8 mouse cellular contexts compared by ENCODE assay signal in genomic region chr7:49923376-49923775, GRCm38 (mm10). TPM values are rescaled to one million over a fixed set of nuclear protein-coding genes. Genes with fewer than 3 reads are reported as not detected.
DNase-seq lines count a peak whose midpoint lies in the region; ATAC-seq and TF ChIP-seq lines count a peak whose summit lies in the region.

No protein-coding gene starts in this region.

- peak; percentile 100 for TF ChIP-seq CTCF in brain, embryonic 14.5 days (IDR thresholded peaks at IDR 0.05; ENCODE audit: borderline replicate concordance, extremely low read depth, insufficient read depth, insufficient read length)

- peak overlapping the region; percentile 26; the same call in 1 of the 2 replicates for H3K4me3 ChIP-seq in forebrain, embryonic 10.5 days
- no peak overlapping the region for H3K4me3 ChIP-seq in heart, embryonic 15.5 days
- no peak overlapping the region for H3K4me3 ChIP-seq in liver, embryonic 13.5 days (replicated peaks)
- no peak overlapping the region for H3K4me3 ChIP-seq in neural tube, embryonic 11.5 days (ENCODE audit: low read depth, low read length)
- H3K4me3 ChIP-seq in stomach, embryonic 16.5 days (replicated peaks; ENCODE audit: low read length): no peak overlapping the region

- H3K9me3 ChIP-seq in forebrain, embryonic 10.5 days: peaks cover 8% of the 10 kb centered on the region; the same call in 1 of the 2 replicates
- no peaks in the 10 kb centered on the region for H3K9me3 ChIP-seq in heart, embryonic 15.5 days (replicated peaks)
- H3K9me3 ChIP-seq in liver, embryonic 13.5 days (replicated peaks): no peaks in the 10 kb centered on the region
- no peaks in the 10 kb centered on the region for H3K9me3 ChIP-seq in neural tube, embryonic 11.5 days (ENCODE audit: control insufficient read depth, low read length)
- H3K9me3 ChIP-seq in stomach, embryonic 16.5 days (replicated peaks; ENCODE audit: control insufficient read depth, low read length): no peaks in the 10 kb centered on the region; the same call in 1 of the 2 replicates

- no peaks in the 10 kb centered on the region for H3K36me3 ChIP-seq in forebrain, embryonic 10.5 days (replicated peaks)
- H3K36me3 ChIP-seq in heart, embryonic 15.5 days: no peaks in the 10 kb centered on the region
- H3K36me3 ChIP-seq in liver, embryonic 13.5 days: no peaks in the 10 kb centered on the region
- no peaks in the 10 kb centered on the region for H3K36me3 ChIP-seq in neural tube, embryonic 11.5 days (ENCODE audit: control insufficient read depth, insufficient read depth, low read length)
- H3K36me3 ChIP-seq in stomach, embryonic 16.5 days (ENCODE audit: control insufficient read depth, insufficient read depth, low read length): no peaks in the 10 kb centered on the region

- under 1% methylated on average over 13 of the region's 13 CpGs for WGBS in forebrain, embryonic 10.5 days
- under 1% methylated on average over 13 of the region's 13 CpGs for WGBS in heart, embryonic 15.5 days
- WGBS in liver, embryonic 13.5 days (ENCODE audit: insufficient replicate concordance): under 1% methylated on average over 13 of the region's 13 CpGs
- under 1% methylated on average over 13 of the region's 13 CpGs for WGBS in neural tube, embryonic 11.5 days
- under 1% methylated on average over 13 of the region's 13 CpGs for WGBS in stomach, embryonic 16.5 days

- no peak for ATAC-seq in heart, embryonic 15.5 days (replicated peaks; ENCODE audit: insufficient number of reproducible peaks, insufficient read depth, low FRiP score, low read depth)
- no peak for ATAC-seq in liver, embryonic 13.5 days (ENCODE audit: low read depth)
- peak; percentile 80 for ATAC-seq in neural tube, embryonic 11.5 days (ENCODE audit: insufficient read depth, low FRiP score, low TSS enrichment)
- peak; percentile 58; the same call in 1 of the 2 replicates for ATAC-seq in stomach, embryonic 16.5 days (ENCODE audit: insufficient read depth, low FRiP score)

- H3K9ac ChIP-seq in heart, embryonic 15.5 days: no peak overlapping the region
- H3K9ac ChIP-seq in liver, embryonic 13.5 days: no peak overlapping the region
- no peak overlapping the region for H3K9ac ChIP-seq in neural tube, embryonic 11.5 days (ENCODE audit: low read length)
- H3K9ac ChIP-seq in stomach, embryonic 16.5 days (ENCODE audit: low read length): no peak overlapping the region

- peaks cover 93% of the 10 kb centered on the region for H3K27me3 ChIP-seq in forebrain, embryonic 10.5 days (ENCODE audit: poor library complexity, severe bottlenecking)
- H3K27me3 ChIP-seq in heart, embryonic 15.5 days: peaks cover 14% of the 10 kb centered on the region
- no peaks in the 10 kb centered on the region for H3K27me3 ChIP-seq in liver, embryonic 13.5 days
- peaks cover 3% of the 10 kb centered on the region for H3K27me3 ChIP-seq in neural tube, embryonic 11.5 days (ENCODE audit: control insufficient read depth, insufficient read depth, low read length)
- H3K27me3 ChIP-seq in stomach, embryonic 16.5 days (ENCODE audit: control insufficient read depth, insufficient read depth, low read length): no peaks in the 10 kb centered on the region

- H3K4me2 ChIP-seq in heart, embryonic 15.5 days: peak overlapping the region; percentile 28; the same call in 1 of the 2 replicates
- H3K4me2 ChIP-seq in liver, embryonic 13.5 days: 0 out of 2 replicates have a peak overlapping the region, but pooled peaks have one; percentile 4
- H3K4me2 ChIP-seq in neural tube, embryonic 11.5 days (ENCODE audit: low read depth): no peak overlapping the region
- peak overlapping the region; percentile 40 for H3K4me2 ChIP-seq in stomach, embryonic 16.5 days (ENCODE audit: low read depth, low read length)

- DNase-seq in CD4-positive helper T cell, adult 2 months (ENCODE audit: low read depth, low spot score): peak; percentile 65
- DNase-seq in brain, embryonic 14.5 days (ENCODE audit: low read depth): peak; percentile 95
- peak; percentile 84 for DNase-seq in forebrain, embryonic 10.5 days (ENCODE audit: extremely low spot score, low spot score)
- DNase-seq in kidney, postnatal 25 days: peak; percentile 71 to 72
- peak; percentile 24 for DNase-seq in liver, embryonic 13.5 days
- DNase-seq in neural tube, embryonic 11.5 days (ENCODE audit: low spot score): peak; percentile 82

- H3K4me1 ChIP-seq in forebrain, embryonic 10.5 days: peaks cover 11% of the 10 kb centered on the region
- 0 out of 2 replicates have a peak, but pooled peaks cover 4% of the 10 kb centered on the region for H3K4me1 ChIP-seq in heart, embryonic 15.5 days (replicated peaks)
- no peaks in the 10 kb centered on the region for H3K4me1 ChIP-seq in liver, embryonic 13.5 days (replicated peaks)
- H3K4me1 ChIP-seq in neural tube, embryonic 11.5 days (ENCODE audit: control insufficient read depth, insufficient read depth, low read length): no peaks in the 10 kb centered on the region
- no peaks in the 10 kb centered on the region for H3K4me1 ChIP-seq in stomach, embryonic 16.5 days (ENCODE audit: control insufficient read depth, insufficient read depth, low read length)

- peak overlapping the region; percentile 67; the same call in 1 of the 2 replicates for H3K27ac ChIP-seq in forebrain, embryonic 10.5 days
- no peak overlapping the region for H3K27ac ChIP-seq in heart, embryonic 15.5 days
- no peak overlapping the region for H3K27ac ChIP-seq in liver, embryonic 13.5 days
- no peak overlapping the region; the same call in 1 of the 2 replicates for H3K27ac ChIP-seq in neural tube, embryonic 11.5 days (ENCODE audit: low read depth, low read length)
- no peak overlapping the region for H3K27ac ChIP-seq in stomach, embryonic 16.5 days (ENCODE audit: low read length)

- no peak for TF ChIP-seq POLR2A in brain, embryonic 14.5 days (IDR thresholded peaks at IDR 0.05; ENCODE audit: borderline replicate concordance, extremely low read depth, insufficient read depth, insufficient read length, poor library complexity, severe bottlenecking)

RNA-seq across cellular contexts. Expression of gene Slc6a5, which starts 13.4 kb away (rescaled TPM):
- 2.2 and 10.4 TPM in 2 replicates for polyA plus RNA-seq in brain, embryonic 14.5 days (2012; rRNA removed)
- not detected in 2 replicates for polyA plus RNA-seq in forebrain, embryonic 10.5 days (2016; fragmentation: Nextera tagmentation; extraction: Ambion mirVana)
- polyA plus RNA-seq in heart, embryonic 15.5 days (2015; fragmentation: Nextera tagmentation; extraction: Ambion mirVana): 0.04 TPM in 1 of 2 replicates, not detected in the other
- not detected in 2 replicates for polyA plus RNA-seq in liver, embryonic 13.5 days (2015; fragmentation: Nextera tagmentation; extraction: Ambion mirVana)
- polyA plus RNA-seq in neural tube, embryonic 11.5 days (2014; fragmentation: Nextera tagmentation; extraction: Ambion mirVana): 3.7 and 4.4 TPM in 2 replicates
- polyA plus RNA-seq in stomach, embryonic 16.5 days (2015; fragmentation: Nextera tagmentation; extraction: Ambion mirVana): 0.05 TPM in 1 of 2 replicates, not detected in the other

RNA-seq across cellular contexts. Expression of gene Nell1, which starts 51.3 kb away (rescaled TPM):
- polyA plus RNA-seq in brain, embryonic 14.5 days (2012; rRNA removed): 9.5 and 16.9 TPM in 2 replicates
- 0.11 and 0.35 TPM in 2 replicates for polyA plus RNA-seq in forebrain, embryonic 10.5 days (2016; fragmentation: Nextera tagmentation; extraction: Ambion mirVana)
- polyA plus RNA-seq in heart, embryonic 15.5 days (2015; fragmentation: Nextera tagmentation; extraction: Ambion mirVana): 0.31 and 0.67 TPM in 2 replicates
- polyA plus RNA-seq in liver, embryonic 13.5 days (2015; fragmentation: Nextera tagmentation; extraction: Ambion mirVana): 0.12 and 0.15 TPM in 2 replicates
- polyA plus RNA-seq in neural tube, embryonic 11.5 days (2014; fragmentation: Nextera tagmentation; extraction: Ambion mirVana): 4.9 and 5.1 TPM in 2 replicates
- 4.0 and 4.6 TPM in 2 replicates for polyA plus RNA-seq in stomach, embryonic 16.5 days (2015; fragmentation: Nextera tagmentation; extraction: Ambion mirVana)

Comparison
In these comparisons a context has a peak if more than half of its experiments do, and no peak if none do; other contexts are left out.
1. DNase-seq: peak in every context shown above with its lines; median percentile 95 in brain, embryonic 14.5 days; 84 in forebrain, embryonic 10.5 days; 82 in neural tube, embryonic 11.5 days; 72 in kidney, postnatal 25 days; 65 in CD4-positive helper T cell, adult 2 months; 24 in liver, embryonic 13.5 days.
2. ATAC-seq: peak in neural tube, embryonic 11.5 days (single experiment) and stomach, embryonic 16.5 days (single experiment); none in heart, embryonic 15.5 days (single experiment) and liver, embryonic 13.5 days (single experiment).